Mouse (Mus musculus): ENCODE results near the gene Slc20a1.
A peak's percentile ranks its signal among the peaks of the same experiment; 100 is the strongest.

Gene Slc20a1

GRCm38 (mm10) chr2:129240726-129241432 lies 42.3 kb downstream of the Slc20a1 start:
- Histone ChIP-seq H3K9me3 (ENCODE audit: low read length) (no peaks in the 10 kb centered on the region), H3K4me3 (replicated peaks; ENCODE audit: low read length) (peak overlapping the region; percentile 18; the same call in 1 of the 2 replicates)
- no peak for TF ChIP-seq POU5F1 (IDR thresholded peaks at IDR 0.05; ENCODE audit: borderline replicate concordance, low read length)

GRCm38 (mm10) chr2:129241845-129242833 lies 43.6 kb downstream of the Slc20a1 start:
- Histone ChIP-seq H3K9me3 (ENCODE audit: low read length) (no peaks in the 10 kb centered on the region), H3K36me3 (ENCODE audit: insufficient read depth, low read length) (no peaks in the 10 kb centered on the region), H3K27me3 (ENCODE audit: insufficient read depth, low read length) (no peaks in the 10 kb centered on the region), H3K4me1 (replicated peaks; ENCODE audit: low read depth, low read length) (peaks cover 71% of the 10 kb centered on the region), H3K4me3 (replicated peaks; ENCODE audit: low read length) (no peak overlapping the region)
- TF ChIP-seq NANOG (IDR thresholded peaks at IDR 0.05; ENCODE audit: borderline replicate concordance, low read length) (no peak), CTCF (conservative IDR thresholded peaks at IDR 0.05; ENCODE audit: low read length) (no peak), POU5F1 (IDR thresholded peaks at IDR 0.05; ENCODE audit: borderline replicate concordance, low read length) (no peak)

More at GRCm38 (mm10) chr2:129240726-129241432, 42.3 kb downstream of the Slc20a1 start:
- H3K27me3 ChIP-seq (ENCODE audit: insufficient read depth, low read length) = no peaks in the 10 kb centered on the region
- no peaks in the 10 kb centered on the region for H3K36me3 ChIP-seq (ENCODE audit: insufficient read depth, low read length)
- H3K4me1 ChIP-seq (replicated peaks; ENCODE audit: low read depth, low read length) = peaks cover 71% of the 10 kb centered on the region

GRCm38 (mm10) chr2:129243005-129243404 lies 44.4 kb downstream of the Slc20a1 start:
- TF ChIP-seq POU5F1 (IDR thresholded peaks at IDR 0.05; ENCODE audit: borderline replicate concordance, low read length) (no peak), NANOG (IDR thresholded peaks at IDR 0.05; ENCODE audit: borderline replicate concordance, low read length) (no peak), CTCF (conservative IDR thresholded peaks at IDR 0.05; ENCODE audit: low read length) (no peak)
- H3K9me3 ChIP-seq (ENCODE audit: low read length) = no peaks in the 10 kb centered on the region
- no peaks in the 10 kb centered on the region for H3K36me3 ChIP-seq (ENCODE audit: insufficient read depth, low read length)
- H3K4me1 ChIP-seq (replicated peaks; ENCODE audit: low read depth, low read length) = peaks cover 77% of the 10 kb centered on the region
- no peak overlapping the region for H3K4me3 ChIP-seq (replicated peaks; ENCODE audit: low read length)
- no peaks in the 10 kb centered on the region for H3K27me3 ChIP-seq (ENCODE audit: insufficient read depth, low read length)

GRCm38 (mm10) chr2:129243786-129244185 lies 45.2 kb downstream of the Slc20a1 start:
- H3K4me3 ChIP-seq (replicated peaks; ENCODE audit: low read length) = peak overlapping the region; percentile 59
- no peaks in the 10 kb centered on the region for H3K36me3 ChIP-seq (ENCODE audit: insufficient read depth, low read length)
- no peaks in the 10 kb centered on the region for H3K27me3 ChIP-seq (ENCODE audit: insufficient read depth, low read length)
- no peak for TF ChIP-seq CTCF (conservative IDR thresholded peaks at IDR 0.05; ENCODE audit: low read length)
- no peak for TF ChIP-seq POU5F1 (IDR thresholded peaks at IDR 0.05; ENCODE audit: borderline replicate concordance, low read length)
- TF ChIP-seq NANOG (IDR thresholded peaks at IDR 0.05; ENCODE audit: borderline replicate concordance, low read length) = no peak
- H3K4me1 ChIP-seq (replicated peaks; ENCODE audit: low read depth, low read length) = peaks cover 84% of the 10 kb centered on the region
- no peaks in the 10 kb centered on the region for H3K9me3 ChIP-seq (ENCODE audit: low read length)

DNA sequence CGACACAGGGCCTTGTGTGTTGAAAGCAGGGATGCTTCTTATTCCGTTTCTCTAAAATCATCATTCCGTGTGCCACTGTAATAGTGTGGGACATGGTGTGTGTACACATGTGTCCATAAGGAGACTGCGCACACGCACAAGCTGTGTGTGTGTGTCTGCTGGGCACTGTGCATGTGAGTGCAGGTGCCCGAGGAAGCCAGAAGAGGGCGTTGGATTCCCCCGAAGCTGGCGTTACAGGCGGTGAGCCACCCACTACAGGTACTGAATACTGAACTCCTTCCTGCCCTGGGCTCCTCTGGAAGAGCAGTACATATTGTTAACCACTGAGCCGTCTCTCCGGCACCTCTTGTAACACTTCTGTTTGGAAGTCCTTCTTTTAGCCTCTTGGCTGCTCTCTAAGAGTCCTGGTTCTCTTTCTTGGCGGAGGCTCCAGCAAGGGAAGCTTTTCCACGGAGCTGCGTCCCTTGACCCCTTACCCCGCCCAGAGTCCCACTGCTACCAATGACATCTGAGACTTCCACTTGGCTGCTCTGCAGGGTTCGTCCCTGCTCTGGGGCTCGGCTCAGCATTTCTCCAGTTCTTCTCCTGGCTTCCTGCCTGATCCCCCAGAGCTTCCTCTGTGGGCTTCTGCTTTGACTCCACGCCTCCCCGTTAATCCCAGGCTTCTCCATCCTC lies 46.0 kb downstream of the Slc20a1 start:
- Histone ChIP-seq H3K36me3 (ENCODE audit: insufficient read depth, low read length) (no peaks in the 10 kb centered on the region), H3K4me3 (replicated peaks; ENCODE audit: low read length) (peak overlapping the region; percentile 61), H3K4me1 (replicated peaks; ENCODE audit: low read depth, low read length) (peaks cover 89% of the 10 kb centered on the region), H3K27me3 (ENCODE audit: insufficient read depth, low read length) (no peaks in the 10 kb centered on the region), H3K9me3 (ENCODE audit: low read length) (no peaks in the 10 kb centered on the region)
- peak; percentile 30 for TF ChIP-seq CTCF (conservative IDR thresholded peaks at IDR 0.05; ENCODE audit: low read length)
- TF ChIP-seq POU5F1 (IDR thresholded peaks at IDR 0.05; ENCODE audit: borderline replicate concordance, low read length) = no peak

DNA sequence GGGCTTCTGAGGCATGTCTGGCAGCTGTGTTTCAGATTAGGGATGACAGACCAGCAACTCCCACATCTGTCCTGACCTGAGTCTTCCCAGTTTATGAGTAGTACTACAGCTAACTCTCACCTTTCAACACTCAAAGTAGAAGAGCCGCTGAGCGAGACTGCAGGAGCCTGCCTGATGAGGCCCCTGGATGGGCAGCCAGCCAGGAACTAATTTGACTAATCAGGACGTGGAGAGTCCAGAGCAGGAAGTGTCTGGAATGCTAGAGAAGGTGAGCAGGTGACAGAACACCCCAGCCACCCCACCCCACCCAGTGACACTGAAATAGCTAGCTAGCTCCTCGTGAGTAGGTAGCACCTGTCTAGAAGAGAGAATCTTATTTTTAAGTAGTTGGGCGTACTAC lies 47.1 kb downstream of the Slc20a1 start:
- Histone ChIP-seq H3K27me3 (ENCODE audit: insufficient read depth, low read length) (no peaks in the 10 kb centered on the region), H3K9me3 (ENCODE audit: low read length) (no peaks in the 10 kb centered on the region), H3K4me1 (replicated peaks; ENCODE audit: low read depth, low read length) (peaks cover 86% of the 10 kb centered on the region), H3K4me3 (replicated peaks; ENCODE audit: low read length) (0 out of 2 replicates have a peak overlapping the region, but pooled peaks have one; percentile 10), H3K36me3 (ENCODE audit: insufficient read depth, low read length) (no peaks in the 10 kb centered on the region)
- TF ChIP-seq NANOG (IDR thresholded peaks at IDR 0.05; ENCODE audit: borderline replicate concordance, low read length) (no peak), CTCF (conservative IDR thresholded peaks at IDR 0.05; ENCODE audit: low read length) (no peak), POU5F1 (IDR thresholded peaks at IDR 0.05; ENCODE audit: borderline replicate concordance, low read length) (no peak)

DNA sequence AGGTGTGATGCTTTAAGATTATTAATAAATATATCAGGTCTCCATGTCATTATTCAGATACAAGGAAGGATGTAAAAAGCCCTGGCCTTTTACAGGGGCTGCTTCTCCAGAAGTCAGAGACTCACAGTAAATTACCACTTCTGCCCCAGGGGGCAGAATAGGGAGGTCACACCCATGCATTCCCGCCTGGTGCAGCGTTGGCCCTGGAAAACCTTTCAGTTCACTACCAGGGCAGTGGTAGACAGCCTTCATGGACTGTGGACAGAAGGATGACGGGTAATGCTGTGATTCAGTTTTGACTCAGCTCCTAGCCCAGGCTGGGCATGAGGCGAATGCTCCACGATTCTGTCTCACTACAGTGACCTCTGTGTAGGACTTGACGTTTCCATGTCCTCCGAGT lies 47.9 kb downstream of the Slc20a1 start:
- H3K27me3 ChIP-seq (ENCODE audit: insufficient read depth, low read length) = no peaks in the 10 kb centered on the region
- no peaks in the 10 kb centered on the region for H3K9me3 ChIP-seq (ENCODE audit: low read length)
- peaks cover 83% of the 10 kb centered on the region for H3K4me1 ChIP-seq (replicated peaks; ENCODE audit: low read depth, low read length)
- no peaks in the 10 kb centered on the region for H3K36me3 ChIP-seq (ENCODE audit: insufficient read depth, low read length)
- H3K4me3 ChIP-seq (replicated peaks; ENCODE audit: low read length) = peak overlapping the region; percentile 51
- TF ChIP-seq CTCF (conservative IDR thresholded peaks at IDR 0.05; ENCODE audit: low read length) = no peak
- no peak for TF ChIP-seq POU5F1 (IDR thresholded peaks at IDR 0.05; ENCODE audit: borderline replicate concordance, low read length)

DNA sequence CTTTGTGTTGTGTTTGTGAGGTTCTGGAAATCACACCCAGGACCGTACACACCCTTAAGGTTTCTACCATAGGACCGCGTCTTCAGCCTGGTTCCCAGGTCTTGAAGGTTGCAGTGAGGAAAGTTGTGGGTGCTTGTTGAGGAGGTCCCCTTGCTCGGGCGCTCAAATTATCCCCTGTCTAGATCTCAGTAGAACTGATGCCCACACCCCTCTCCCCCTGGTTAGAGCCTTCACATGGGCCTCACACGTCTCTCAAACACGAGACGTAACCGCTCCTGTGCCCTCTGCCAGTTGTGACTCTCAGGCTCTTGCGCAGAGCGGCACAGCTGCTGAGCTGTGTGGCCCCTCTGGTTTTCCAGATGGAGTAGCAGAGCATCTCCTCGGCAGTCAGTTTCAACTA lies 48.4 kb downstream of the Slc20a1 start:
- Histone ChIP-seq H3K27me3 (ENCODE audit: insufficient read depth, low read length) (no peaks in the 10 kb centered on the region), H3K36me3 (ENCODE audit: insufficient read depth, low read length) (no peaks in the 10 kb centered on the region), H3K9me3 (ENCODE audit: low read length) (no peaks in the 10 kb centered on the region), H3K4me3 (replicated peaks; ENCODE audit: low read length) (peak overlapping the region; percentile 63), H3K4me1 (replicated peaks; ENCODE audit: low read depth, low read length) (peaks cover 80% of the 10 kb centered on the region)
- TF ChIP-seq POU5F1 (IDR thresholded peaks at IDR 0.05; ENCODE audit: borderline replicate concordance, low read length) (no peak), CTCF (conservative IDR thresholded peaks at IDR 0.05; ENCODE audit: low read length) (no peak), NANOG (IDR thresholded peaks at IDR 0.05; ENCODE audit: borderline replicate concordance, low read length) (no peak)

Data from E14TG2a.4 (cell line).